Mouse (Mus musculus): ENCODE data around the gene Fancl.

GRCm38 (mm10) chr11:26412972-26413371 lies 27.0 kb downstream of the Fancl start:
- no peak for TF ChIP-seq CTCF (IDR thresholded peaks at IDR 0.05)
- no peak for TF ChIP-seq POLR2A (IDR thresholded peaks at IDR 0.05; ENCODE audit: insufficient read depth, low read depth, low read length)

All from heart, adult 2 months (tissue).